Mouse (Mus musculus): ENCODE measurements at regions not wholly inside any gene's neighbourhood (a gene's known extent, or its start where the extent isn't known, plus 50 kb on each side); places are given as distances from the start of the nearest gene placed in this dataset.

DNA sequence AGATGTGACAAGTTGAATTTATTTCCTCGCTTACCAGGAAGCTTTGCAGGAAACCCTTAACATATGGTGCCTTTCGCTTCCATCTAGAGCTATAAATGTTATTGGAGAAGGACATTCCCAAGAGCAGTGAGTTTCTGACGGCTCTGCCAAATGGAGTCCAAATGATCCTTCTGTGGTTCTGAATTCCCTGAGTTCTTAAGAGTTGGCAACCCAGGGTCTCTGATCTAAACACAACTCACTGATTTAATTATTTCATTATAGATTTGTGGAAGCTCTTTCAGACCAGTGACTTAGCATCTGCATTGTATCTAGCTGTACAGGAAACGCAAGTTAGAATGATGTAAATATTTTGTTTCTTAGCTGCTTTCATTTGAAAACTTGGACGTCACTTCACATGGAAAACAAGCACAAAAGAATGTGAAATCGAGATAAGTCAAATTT is 1059.5 kb downstream of the Adgrl2 start:
- no peak for TF ChIP-seq CTCF (IDR thresholded peaks at IDR 0.05; ENCODE audit: low read depth, low read length)
- no peak for TF ChIP-seq EP300 (IDR thresholded peaks at IDR 0.05; ENCODE audit: insufficient read depth, low read depth, low read length)
- TF ChIP-seq POLR2A (IDR thresholded peaks at IDR 0.05; ENCODE audit: insufficient read depth, low read length): no peak

Data from ES-Bruce4 (cell line).